Mouse (Mus musculus) leukemia stem cell, adult 10-12 weeks (primary cell): ENCODE data around the gene Nfatc2. TPM values are rescaled to one million over a fixed set of nuclear protein-coding genes. Genes with fewer than 3 reads are reported as not detected.

Source experiments
- polyA plus RNA-seq: library from polyadenylated mRNA; stranded (reverse); fragments of >175 nt; gene quantifications from 2 replicates; pipeline ENCODE4 v1.2.3, GENCODE M21; 2012; ENCODE audit warnings: low replicate concordance

Gene Nfatc2
- polyA plus RNA-seq, result 11.3 and 15.1 TPM in 2 replicates

DNA sequence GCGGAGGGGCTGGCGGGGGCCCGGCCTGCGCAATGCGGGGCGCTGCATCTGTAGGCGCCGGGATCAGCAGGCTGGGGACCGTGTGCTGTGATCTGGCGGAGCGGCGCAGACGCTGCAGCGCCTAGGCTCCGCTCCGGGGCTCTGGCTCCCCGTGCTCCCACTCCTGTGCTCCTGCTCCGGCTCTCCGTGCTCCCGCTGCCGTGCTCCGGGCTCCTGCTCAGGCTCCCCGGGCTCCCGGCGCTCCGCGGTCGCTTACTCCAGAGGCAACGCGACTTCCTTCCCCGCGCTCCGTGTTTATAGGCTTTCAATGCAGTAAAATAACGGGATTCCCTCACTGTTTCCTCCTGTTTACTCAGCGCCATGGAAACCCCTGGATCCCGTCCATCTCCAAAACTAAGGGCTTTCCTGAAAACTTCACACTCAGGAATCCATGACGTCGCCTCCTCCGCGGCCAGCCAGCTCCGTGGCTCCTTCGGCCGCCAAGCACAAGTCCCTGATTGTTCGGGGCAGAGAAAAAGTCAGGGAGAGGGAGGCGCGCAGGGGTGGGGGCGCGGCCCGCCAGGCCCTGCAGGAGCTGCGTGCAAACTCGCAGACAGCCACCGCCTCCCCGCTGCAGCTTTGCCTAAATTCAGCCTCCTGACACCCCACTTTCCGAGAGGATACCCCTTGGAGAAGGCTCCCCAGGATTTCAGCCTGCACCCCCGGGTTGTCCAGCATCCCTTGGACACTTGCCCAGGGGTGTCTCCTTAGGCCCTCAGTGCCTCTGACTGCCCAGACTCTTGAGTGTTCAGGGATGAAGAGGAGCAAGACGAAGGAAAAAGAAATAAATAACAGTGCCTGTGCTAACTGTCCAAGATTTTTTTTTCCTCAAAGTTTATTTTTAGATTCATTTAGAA lies at the start of gene Nfatc2:
TSS of gene Nfatc2 (minus strand) at position 167 of the 896 bp plus-strand sequence.

Other genes starting within 250 kb of the Nfatc2 start
- 1.0 and 1.2 TPM in 2 replicates for gene Atp9a, start 140.8 kb upstream of the Nfatc2 start, polyA plus RNA-seq
- not detected in 2 replicates for gene Sall4, start 166.3 kb upstream of the Nfatc2 start, polyA plus RNA-seq